Mouse (Mus musculus): Measurements from ENCODE around the gene Cers3. TPM values are rescaled to one million over a fixed set of nuclear protein-coding genes. Genes with fewer than 3 reads are reported as not detected.

Gene Cers3
- 5.5 and 5.6 TPM in 2 replicates for polyA plus RNA-seq (2015; fragmentation: Nextera tagmentation; extraction: Ambion mirVana)

DNA sequence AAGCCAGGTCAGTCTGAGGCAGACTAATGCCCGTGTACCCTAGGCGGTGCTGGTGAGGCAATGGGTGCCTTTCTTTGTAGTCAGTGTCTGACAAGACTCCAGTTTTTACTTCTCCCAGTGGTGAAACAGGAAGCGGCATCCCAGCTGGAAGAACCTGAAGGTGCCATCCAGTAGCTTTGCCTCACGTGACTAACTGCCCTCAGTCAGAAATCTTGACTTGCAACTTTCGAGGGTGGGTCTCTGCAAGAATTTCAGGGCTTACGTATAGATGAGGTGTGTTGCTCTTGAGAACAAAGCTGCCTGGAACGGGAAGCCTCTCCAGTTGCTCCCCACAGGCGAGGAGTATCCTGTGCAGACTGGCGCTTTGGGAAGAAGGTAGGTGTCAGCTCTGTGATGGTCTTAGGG lies at the start of gene Cers3:
TSS of gene Cers3 (plus strand) at position 128 of the 405 bp plus-strand sequence.
- H3K9ac ChIP-seq = 0 out of 2 replicates have a peak within 1 kb of the TSS, but pooled peaks have one; percentile 1
- 0 out of 2 replicates have a peak, but pooled peaks have one; percentile 49 for ATAC-seq (ENCODE audit: borderline replicate concordance, extremely low read depth, low FRiP score, low TSS enrichment)
- no peaks in the 10 kb centered on the region for H3K36me3 ChIP-seq
- H3K9me3 ChIP-seq = no peaks in the 10 kb centered on the region
- peak within 1 kb of the TSS; percentile 47 for H3K27ac ChIP-seq
- H3K4me2 ChIP-seq = peak within 1 kb of the TSS; percentile 43
- H3K4me3 ChIP-seq = peak within 1 kb of the TSS; percentile 20
- H3K4me1 ChIP-seq = peaks cover 4% of the 10 kb centered on the region; the same call in 1 of the 2 replicates
- WGBS = 51% methylated on average over 9 of the region's 9 CpGs
- H3K27me3 ChIP-seq = no peaks in the 10 kb centered on the region

DNA sequence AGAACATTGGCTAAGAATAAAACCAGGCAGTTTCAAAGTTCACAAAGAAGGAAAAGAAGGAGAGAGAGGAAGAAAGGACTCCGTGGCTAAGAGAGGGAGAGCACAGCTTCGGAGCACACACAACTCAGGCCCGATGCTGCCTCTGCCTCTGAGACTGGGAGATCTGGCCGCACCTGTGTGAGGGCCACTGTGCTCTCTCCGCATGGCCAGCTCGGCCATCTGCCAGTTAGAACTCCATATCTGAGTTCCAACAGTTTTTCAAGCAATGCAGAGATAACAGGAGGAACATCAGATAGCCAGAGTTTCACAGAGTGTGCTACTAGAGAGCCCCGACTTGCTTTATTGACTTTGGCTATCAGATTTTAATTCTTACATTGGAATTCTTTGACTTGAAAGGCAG lies 48.8 kb upstream of the Cers3 start:
- no peaks in the 10 kb centered on the region for H3K9me3 ChIP-seq
- no peaks in the 10 kb centered on the region for H3K27me3 ChIP-seq
- ATAC-seq (ENCODE audit: borderline replicate concordance, extremely low read depth, low FRiP score, low TSS enrichment) = no peak
- no peak overlapping the region for H3K4me2 ChIP-seq
- WGBS = 34% methylated on average over 7 of the region's 7 CpGs
- H3K27ac ChIP-seq = peak overlapping the region; percentile 5; the same call in 1 of the 2 replicates
- H3K9ac ChIP-seq = no peak overlapping the region
- H3K4me1 ChIP-seq = peaks cover 8% of the 10 kb centered on the region; the same call in 1 of the 2 replicates
- no peak overlapping the region for H3K4me3 ChIP-seq
- peaks cover 4% of the 10 kb centered on the region; the same call in 1 of the 2 replicates for H3K36me3 ChIP-seq

DNA sequence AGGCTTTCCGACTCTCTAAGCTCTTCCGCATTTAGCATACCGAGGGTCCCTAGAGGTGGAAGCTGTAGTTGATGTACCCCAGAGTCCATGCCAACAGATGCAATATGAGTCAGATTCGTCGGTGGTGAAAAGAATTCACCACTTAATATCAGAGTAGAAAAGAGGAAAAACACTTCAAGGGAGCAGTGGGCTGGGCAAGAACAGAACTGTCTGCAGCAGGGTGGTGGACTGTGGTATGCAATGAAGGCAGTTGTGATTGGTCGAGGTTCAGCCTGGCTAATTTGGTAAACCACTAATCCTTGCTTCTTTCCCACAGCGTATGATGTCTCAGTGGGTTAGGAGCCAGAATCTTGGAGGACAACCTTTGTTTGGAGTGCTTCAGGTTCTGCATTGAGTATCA lies 40.6 kb upstream of the Cers3 start:
- Histone ChIP-seq H3K27me3 (no peaks in the 10 kb centered on the region), H3K4me3 (no peak overlapping the region), H3K4me2 (no peak overlapping the region), H3K27ac (no peak overlapping the region), H3K4me1 (no peaks in the 10 kb centered on the region), H3K36me3 (peaks cover 17% of the 10 kb centered on the region; the same call in 1 of the 2 replicates), H3K9ac (no peak overlapping the region), H3K9me3 (no peaks in the 10 kb centered on the region)
- no peak for ATAC-seq (ENCODE audit: borderline replicate concordance, extremely low read depth, low FRiP score, low TSS enrichment)
- 82% methylated on average over 7 of the region's 7 CpGs for WGBS

DNA sequence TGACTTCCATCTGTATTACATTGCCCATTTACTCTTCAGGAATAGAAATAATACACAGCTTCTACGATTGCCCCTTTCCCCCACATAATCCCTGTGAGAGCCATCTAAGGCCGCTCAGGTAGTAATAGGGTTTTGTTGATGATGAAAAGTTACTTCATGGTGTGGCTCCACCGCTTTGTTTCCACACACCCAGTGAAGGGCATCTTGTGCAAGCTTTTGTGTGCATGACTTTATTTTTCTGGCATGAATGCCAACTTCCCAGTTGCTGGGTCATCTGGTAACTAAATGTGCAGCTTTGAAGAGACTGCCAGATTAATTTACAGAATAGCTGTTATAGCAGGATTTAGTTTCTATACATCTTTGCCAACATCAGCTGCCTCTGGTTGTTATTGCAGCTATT lies 38.7 kb upstream of the Cers3 start:
- Histone ChIP-seq H3K27me3 (no peaks in the 10 kb centered on the region), H3K27ac (no peak overlapping the region), H3K36me3 (peaks cover 19% of the 10 kb centered on the region), H3K4me1 (no peaks in the 10 kb centered on the region), H3K4me2 (no peak overlapping the region), H3K9ac (no peak overlapping the region), H3K4me3 (no peak overlapping the region), H3K9me3 (no peaks in the 10 kb centered on the region)
- no peak for ATAC-seq (ENCODE audit: borderline replicate concordance, extremely low read depth, low FRiP score, low TSS enrichment)
- WGBS = 95% methylated on average over 3 of the region's 3 CpGs

DNA sequence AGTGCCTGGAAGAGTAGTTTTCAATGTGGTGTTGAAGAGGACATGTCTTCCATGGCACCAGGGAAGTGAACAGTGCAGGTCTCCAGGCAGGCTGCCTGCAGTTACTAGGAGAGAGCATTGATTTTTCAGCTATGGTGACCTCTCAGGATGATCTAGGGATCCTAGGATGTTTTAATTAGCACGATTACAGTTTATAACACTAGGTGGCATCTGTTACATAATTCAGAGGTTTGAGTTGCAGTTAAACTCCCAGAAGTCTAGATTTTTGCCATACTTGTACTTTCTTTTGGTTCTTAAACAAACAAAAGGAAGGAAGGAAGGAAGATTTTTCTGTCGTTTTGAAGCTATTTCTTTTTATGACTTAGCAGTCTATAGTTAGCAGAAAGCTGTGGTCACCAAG lies 32.1 kb upstream of the Cers3 start:
- Histone ChIP-seq H3K27me3 (no peaks in the 10 kb centered on the region), H3K9ac (no peak overlapping the region), H3K9me3 (no peaks in the 10 kb centered on the region), H3K27ac (no peak overlapping the region), H3K4me2 (no peak overlapping the region), H3K36me3 (peaks cover 38% of the 10 kb centered on the region), H3K4me3 (no peak overlapping the region), H3K4me1 (no peaks in the 10 kb centered on the region)
- WGBS = 20% methylated on average over 2 of the region's 2 CpGs
- no peak for ATAC-seq (ENCODE audit: borderline replicate concordance, extremely low read depth, low FRiP score, low TSS enrichment)

DNA sequence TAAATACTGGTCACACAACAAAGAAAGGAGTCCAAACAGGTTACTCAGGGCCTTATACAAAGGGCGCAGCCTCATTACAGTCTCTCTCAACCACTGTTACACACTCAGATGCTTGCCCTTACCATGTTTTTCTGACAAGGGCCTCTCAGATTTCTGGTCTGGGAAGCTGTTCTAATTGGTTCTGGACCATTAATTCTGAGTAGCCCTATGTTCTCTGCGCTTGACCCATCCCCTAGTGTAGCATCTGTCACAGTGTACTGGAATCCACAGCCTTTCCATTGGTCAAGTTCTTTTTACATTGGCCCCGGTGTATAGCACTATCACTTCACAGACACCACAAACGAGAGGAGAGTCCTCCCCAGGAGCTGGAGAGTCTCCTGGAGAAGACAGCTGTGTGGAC lies 18.8 kb upstream of the Cers3 start:
- Histone ChIP-seq H3K4me2 (no peak overlapping the region), H3K27ac (no peak overlapping the region), H3K27me3 (no peaks in the 10 kb centered on the region), H3K4me1 (no peaks in the 10 kb centered on the region), H3K9ac (no peak overlapping the region), H3K36me3 (no peaks in the 10 kb centered on the region), H3K9me3 (no peaks in the 10 kb centered on the region), H3K4me3 (no peak overlapping the region)
- no peak for ATAC-seq (ENCODE audit: borderline replicate concordance, extremely low read depth, low FRiP score, low TSS enrichment)
- WGBS = 84% methylated on average over 4 of the region's 4 CpGs

DNA sequence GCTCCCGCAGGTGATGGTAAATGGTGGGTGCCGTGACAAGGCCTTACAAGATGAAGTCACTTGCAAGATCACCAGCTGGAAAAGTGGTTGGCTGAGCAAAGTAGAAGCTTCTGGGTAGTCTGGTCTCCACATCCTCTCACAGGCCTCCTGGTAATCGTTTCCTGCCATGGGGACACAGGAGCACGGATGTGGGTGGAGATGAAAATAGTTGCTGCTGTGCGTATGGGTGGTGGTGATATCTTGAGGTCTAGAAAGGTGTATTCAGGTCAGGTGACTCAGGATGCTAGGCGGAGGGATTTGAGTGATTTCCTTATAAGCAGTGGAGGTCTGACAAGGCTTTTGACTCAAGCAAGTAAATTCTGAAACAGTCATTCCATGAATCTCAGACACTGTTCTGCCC lies 18.4 kb upstream of the Cers3 start:
- Histone ChIP-seq H3K27ac (no peak overlapping the region), H3K9ac (no peak overlapping the region), H3K36me3 (no peaks in the 10 kb centered on the region), H3K9me3 (no peaks in the 10 kb centered on the region), H3K4me2 (no peak overlapping the region), H3K4me3 (no peak overlapping the region), H3K27me3 (no peaks in the 10 kb centered on the region), H3K4me1 (no peaks in the 10 kb centered on the region)
- no peak for ATAC-seq (ENCODE audit: borderline replicate concordance, extremely low read depth, low FRiP score, low TSS enrichment)
- 85% methylated on average over 6 of the region's 6 CpGs for whole genome bisulfite sequencing

DNA sequence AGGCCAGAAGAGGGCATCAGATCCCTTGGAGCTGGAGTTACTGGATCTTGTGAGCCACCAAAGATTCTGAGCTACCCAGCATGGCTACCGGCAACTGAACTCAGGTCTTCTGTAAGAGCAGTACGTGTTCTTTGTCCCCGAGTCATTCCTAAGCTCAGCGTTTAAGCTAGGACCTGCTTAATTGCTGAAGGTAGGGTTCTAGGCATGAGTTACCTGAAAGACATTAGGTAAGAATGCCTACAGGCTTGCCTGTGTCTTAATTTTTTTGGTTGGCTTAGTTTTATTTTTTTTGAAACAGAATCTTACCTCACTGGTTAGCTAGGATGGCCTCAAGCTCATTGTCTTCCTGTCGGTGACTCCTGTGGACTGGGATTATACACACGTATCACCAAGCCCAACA lies 15.2 kb upstream of the Cers3 start:
- no peaks in the 10 kb centered on the region for H3K27me3 ChIP-seq
- no peak overlapping the region for H3K4me3 ChIP-seq
- no peaks in the 10 kb centered on the region for H3K9me3 ChIP-seq
- ATAC-seq (ENCODE audit: borderline replicate concordance, extremely low read depth, low FRiP score, low TSS enrichment) = no peak
- H3K27ac ChIP-seq = no peak overlapping the region
- H3K4me1 ChIP-seq = no peaks in the 10 kb centered on the region
- H3K9ac ChIP-seq = no peak overlapping the region
- 91% methylated on average over 6 of the region's 6 CpGs for WGBS
- H3K4me2 ChIP-seq = no peak overlapping the region
- H3K36me3 ChIP-seq = no peaks in the 10 kb centered on the region

DNA sequence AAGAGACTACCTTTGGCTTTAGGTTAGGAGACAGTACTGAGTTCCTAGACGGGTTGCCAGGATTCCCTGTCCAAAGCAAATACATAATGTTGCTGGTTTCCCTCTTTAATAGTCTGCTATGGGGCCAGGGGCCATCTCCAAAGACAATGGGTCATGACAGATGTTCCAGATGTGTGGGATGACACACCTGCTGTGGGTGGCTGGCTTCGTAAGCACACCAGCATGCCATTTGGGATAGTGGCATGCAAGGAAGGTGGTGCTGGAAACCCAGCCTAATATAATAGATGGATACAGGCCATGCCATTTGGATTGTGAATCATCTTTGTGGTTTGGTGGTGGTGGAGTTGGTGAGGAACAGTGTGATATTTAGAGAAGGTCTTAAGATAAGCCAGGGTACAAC lies 14.1 kb upstream of the Cers3 start:
- no peak overlapping the region for H3K4me3 ChIP-seq
- H3K4me2 ChIP-seq = no peak overlapping the region
- no peak overlapping the region for H3K27ac ChIP-seq
- H3K9me3 ChIP-seq = no peaks in the 10 kb centered on the region
- no peaks in the 10 kb centered on the region for H3K36me3 ChIP-seq
- no peaks in the 10 kb centered on the region for H3K27me3 ChIP-seq
- no peak for ATAC-seq (ENCODE audit: borderline replicate concordance, extremely low read depth, low FRiP score, low TSS enrichment)
- no peak overlapping the region for H3K9ac ChIP-seq
- 74% methylated on average over 2 of the region's 2 CpGs for WGBS
- H3K4me1 ChIP-seq = no peaks in the 10 kb centered on the region

DNA sequence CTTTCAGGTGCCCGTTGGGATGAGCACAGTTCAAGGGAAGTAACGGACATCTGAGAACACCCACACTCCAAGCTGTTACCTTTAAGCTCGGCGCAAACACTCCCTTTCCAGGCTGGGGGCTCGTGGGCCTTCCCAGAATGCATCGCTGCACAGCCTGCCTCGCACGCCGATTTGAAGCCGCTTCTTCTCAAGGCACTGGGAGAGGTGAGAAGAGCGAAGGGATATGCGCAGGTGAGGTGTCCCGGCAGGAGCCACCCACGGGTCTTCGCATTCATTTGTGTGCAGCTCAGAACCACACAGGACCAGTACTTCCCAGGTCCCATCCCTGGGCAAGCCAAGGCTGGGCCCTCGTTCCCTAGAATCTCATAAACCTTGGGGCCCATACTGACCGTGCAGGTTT lies 9.9 kb upstream of the Cers3 start:
- Histone ChIP-seq H3K4me3 (no peak overlapping the region), H3K36me3 (no peaks in the 10 kb centered on the region), H3K27me3 (no peaks in the 10 kb centered on the region), H3K27ac (no peak overlapping the region), H3K9me3 (no peaks in the 10 kb centered on the region), H3K9ac (no peak overlapping the region), H3K4me2 (no peak overlapping the region), H3K4me1 (no peaks in the 10 kb centered on the region)
- ATAC-seq (ENCODE audit: borderline replicate concordance, extremely low read depth, low FRiP score, low TSS enrichment) = no peak
- WGBS = 92% methylated on average over 17 of the region's 17 CpGs

DNA sequence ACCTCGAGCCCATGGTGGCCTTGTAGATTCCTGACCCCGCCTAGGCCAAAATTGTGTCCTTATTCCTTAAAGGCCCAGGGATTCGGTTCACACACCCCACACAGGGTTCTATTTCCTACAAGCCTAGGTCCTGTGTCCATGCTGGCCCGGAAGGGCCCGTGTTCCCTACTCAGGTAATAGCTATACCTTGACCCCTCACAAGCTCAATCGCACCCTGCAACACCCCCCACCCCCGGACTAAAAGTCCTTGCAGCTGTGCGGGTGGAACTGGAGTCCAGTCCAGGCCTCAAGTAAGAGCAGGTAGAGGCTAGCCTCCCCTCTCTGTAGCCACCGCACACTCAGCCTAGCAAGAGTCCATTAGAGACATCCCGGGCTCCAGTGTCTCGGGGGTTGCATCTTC lies 9.4 kb upstream of the Cers3 start:
- Histone ChIP-seq H3K9ac (no peak overlapping the region), H3K36me3 (no peaks in the 10 kb centered on the region), H3K27me3 (no peaks in the 10 kb centered on the region), H3K4me2 (no peak overlapping the region), H3K4me1 (no peaks in the 10 kb centered on the region), H3K27ac (no peak overlapping the region), H3K4me3 (no peak overlapping the region), H3K9me3 (no peaks in the 10 kb centered on the region)
- 94% methylated on average over 11 of the region's 11 CpGs for WGBS
- ATAC-seq (ENCODE audit: borderline replicate concordance, extremely low read depth, low FRiP score, low TSS enrichment) = no peak

DNA sequence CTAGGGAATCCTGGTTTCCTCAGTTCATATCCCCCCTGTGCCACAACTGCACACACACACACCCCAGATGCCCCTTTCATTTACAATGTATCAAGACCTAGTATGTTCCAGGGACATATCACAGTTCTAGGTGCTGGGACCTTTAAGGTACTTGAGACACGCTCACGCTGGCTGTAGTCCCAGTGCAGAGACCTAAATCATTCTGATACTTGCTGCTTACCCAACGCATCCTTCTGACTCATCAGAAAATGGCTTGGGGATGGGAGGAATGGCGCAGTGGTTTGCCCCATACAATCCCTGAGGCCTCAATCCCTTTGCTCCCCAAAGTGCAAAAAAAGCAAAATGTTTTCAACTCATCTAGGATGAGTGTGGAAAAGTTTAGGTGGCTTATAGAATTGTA lies 8.8 kb upstream of the Cers3 start:
- no peaks in the 10 kb centered on the region for H3K27me3 ChIP-seq
- ATAC-seq (ENCODE audit: borderline replicate concordance, extremely low read depth, low FRiP score, low TSS enrichment) = no peak
- WGBS = 90% methylated on average over 4 of the region's 4 CpGs

DNA sequence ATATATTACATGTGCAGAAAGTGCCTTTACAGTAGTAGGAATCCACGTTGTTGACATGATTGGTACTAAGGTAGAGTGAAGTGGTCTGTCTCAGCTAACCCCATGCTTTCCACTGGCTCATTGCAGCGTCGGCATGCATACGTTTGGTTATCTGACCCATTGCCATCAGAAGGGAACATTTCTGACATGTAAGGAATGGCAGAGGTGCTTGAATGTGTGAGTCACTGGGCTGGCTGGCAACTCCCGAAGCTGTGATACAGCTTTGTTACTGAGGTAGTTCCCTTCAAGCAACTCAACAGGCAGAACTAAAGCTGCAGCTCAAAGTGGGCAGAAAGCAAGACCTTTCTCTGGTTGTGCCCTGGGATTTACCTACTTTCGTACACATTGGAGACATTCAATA lies 8.3 kb upstream of the Cers3 start:
- Histone ChIP-seq H3K27me3 (no peaks in the 10 kb centered on the region), H3K4me3 (no peak overlapping the region), H3K27ac (no peak overlapping the region), H3K4me1 (peaks cover under 1% of the 10 kb centered on the region; the same call in 1 of the 2 replicates), H3K36me3 (no peaks in the 10 kb centered on the region), H3K4me2 (no peak overlapping the region), H3K9me3 (no peaks in the 10 kb centered on the region), H3K9ac (no peak overlapping the region)
- 74% methylated on average over 6 of the region's 6 CpGs for WGBS
- ATAC-seq (ENCODE audit: borderline replicate concordance, extremely low read depth, low FRiP score, low TSS enrichment) = no peak

More for the DNA sequence above, 8.8 kb upstream of the Cers3 start:
- no peak overlapping the region for H3K4me2 ChIP-seq
- H3K4me1 ChIP-seq = no peaks in the 10 kb centered on the region
- H3K9ac ChIP-seq = no peak overlapping the region
- no peak overlapping the region for H3K4me3 ChIP-seq
- H3K27ac ChIP-seq = no peak overlapping the region
- H3K36me3 ChIP-seq = no peaks in the 10 kb centered on the region
- H3K9me3 ChIP-seq = no peaks in the 10 kb centered on the region
